Mouse (Mus musculus) forebrain, embryonic 15.5 days (tissue): Measurements from ENCODE around the gene Gm11020. TPM values are rescaled to one million over a fixed set of nuclear protein-coding genes. Genes with fewer than 3 reads are reported as not detected.
A peak's percentile ranks its signal among the peaks of the same experiment; 100 is the strongest.

Experiments
- ATAC-seq: fragments of 200-750 bp; cut with Nextera tagmentation; replicated peaks from 2 replicates; pipeline ENCODE4 v1.8.0; 2017; ENCODE audit warnings: mild to moderate bottlenecking, moderate TSS enrichment, moderate library complexity
- H3K27ac ChIP-seq: fragments of 300-500 bp; sonication (generic); replicated peaks from 2 replicates; pipeline ENCODE4 v1.5.1; 2015; ENCODE audit warnings: mild to moderate bottlenecking, inconsistent platforms
- H3K27me3 ChIP-seq: fragments of 300-500 bp; sonication (generic); 2 replicates; pipeline ENCODE4 v1.6.1; 2015; ENCODE audit warnings: inconsistent platforms
- H3K36me3 ChIP-seq: fragments of 300-500 bp; sonication (generic); 2 replicates; pipeline ENCODE4 v1.6.1; 2015; ENCODE audit warnings: mild to moderate bottlenecking, inconsistent platforms
- H3K4me1 ChIP-seq: fragments of 300-500 bp; sonication (generic); 2 replicates; pipeline ENCODE4 v1.6.1; 2015; ENCODE audit warnings: inconsistent platforms
- H3K4me2 ChIP-seq: fragments of 300-500 bp; sonication (generic); replicated peaks from 2 replicates; pipeline ENCODE4 v1.6.1; 2015; ENCODE audit warnings: mild to moderate bottlenecking, inconsistent platforms
- H3K4me3 ChIP-seq: fragments of 300-500 bp; sonication (generic); 2 replicates; pipeline ENCODE4 v1.5.1; 2015; ENCODE audit warnings: mild to moderate bottlenecking, inconsistent platforms
- H3K9ac ChIP-seq: fragments of 300-500 bp; sonication (generic); replicated peaks from 2 replicates; pipeline ENCODE4 v1.6.1; 2015; ENCODE audit warnings: mild to moderate bottlenecking, inconsistent platforms
- H3K9me3 ChIP-seq: fragments of 300-500 bp; sonication (generic); 2 replicates; pipeline ENCODE4 v1.6.1; 2016; ENCODE audit warnings: inconsistent platforms
- WGBS: fragments of 180-500 bp; shearing (Covaris S2); methylation state at CpG from one replicate; pipeline ENCODE4 v1.1.7; 2015; ENCODE audit warnings: mixed read lengths; 5-methylcytosine and 5-hydroxymethylcytosine counted together
- polyA plus RNA-seq: library from polyadenylated mRNA; unstranded; fragments of >200 nt; fragmentation: Nextera tagmentation; extraction: Ambion mirVana; gene quantifications from 2 replicates; pipeline ENCODE4 v1.2.1, GENCODE M21; 2015

Gene Gm11020
- polyA plus RNA-seq, 1 experiment from 2014 or later: not detected

GRCm38 (mm10) chr8:104333786-104334185 is 12.4 kb downstream of the Gm11020 start:
- H3K4me1 ChIP-seq: no peaks in the 10 kb centered on the region
- no peaks in the 10 kb centered on the region for H3K36me3 ChIP-seq
- 79% methylated on average over 5 of the region's 5 CpGs for WGBS
- no peaks in the 10 kb centered on the region for H3K9me3 ChIP-seq
- ATAC-seq: no peak
- no peak overlapping the region for H3K4me3 ChIP-seq
- no peak overlapping the region for H3K27ac ChIP-seq
- H3K4me2 ChIP-seq: no peak overlapping the region
- no peak overlapping the region for H3K9ac ChIP-seq
- H3K27me3 ChIP-seq: no peaks in the 10 kb centered on the region

GRCm38 (mm10) chr8:104334196-104334595 is 12.8 kb downstream of the Gm11020 start:
- Histone ChIP-seq H3K4me3 (no peak overlapping the region), H3K27ac (no peak overlapping the region), H3K36me3 (no peaks in the 10 kb centered on the region), H3K4me1 (no peaks in the 10 kb centered on the region), H3K27me3 (no peaks in the 10 kb centered on the region), H3K4me2 (no peak overlapping the region), H3K9me3 (no peaks in the 10 kb centered on the region), H3K9ac (no peak overlapping the region)
- 76% methylated on average over 1 of the region's 1 CpGs for WGBS
- no peak for ATAC-seq

- no peak for ATAC-seq
- Histone ChIP-seq H3K4me2 (no peak overlapping the region), H3K4me1 (peaks cover 16% of the 10 kb centered on the region), H3K9ac (no peak overlapping the region), H3K9me3 (no peaks in the 10 kb centered on the region), H3K36me3 (no peaks in the 10 kb centered on the region), H3K27ac (no peak overlapping the region), H3K4me3 (no peak overlapping the region), H3K27me3 (no peaks in the 10 kb centered on the region)
- 91% methylated on average over 1 of the region's 1 CpGs for WGBS
Measured at GRCm38 (mm10) chr8:104336806-104337205, 15.4 kb downstream of the Gm11020 start.

DNA sequence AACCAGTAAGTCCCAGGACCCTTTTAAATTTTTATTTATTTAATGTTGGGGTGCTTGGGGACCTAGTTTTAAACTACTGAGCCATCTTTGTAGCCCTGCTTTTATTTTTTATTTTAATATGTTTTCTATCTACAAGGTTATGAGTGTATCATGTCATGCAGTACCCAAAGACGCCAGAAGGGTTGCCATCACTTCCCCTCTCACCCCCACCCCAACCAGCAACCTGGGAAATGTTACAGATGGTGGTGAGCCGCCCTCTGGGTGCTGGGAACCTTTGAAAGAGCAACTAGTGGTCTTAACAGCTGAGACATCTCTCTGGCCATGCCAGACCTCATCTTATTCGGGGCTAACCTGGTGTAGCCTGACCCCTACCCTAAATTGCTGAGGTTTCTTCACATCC is 16.5 kb downstream of the Gm11020 start:
- Histone ChIP-seq H3K4me2 (no peak overlapping the region), H3K4me3 (no peak overlapping the region), H3K9me3 (no peaks in the 10 kb centered on the region), H3K36me3 (no peaks in the 10 kb centered on the region), H3K4me1 (peaks cover 16% of the 10 kb centered on the region), H3K27ac (no peak overlapping the region), H3K9ac (no peak overlapping the region), H3K27me3 (no peaks in the 10 kb centered on the region)
- ATAC-seq: no peak
- WGBS: 46% methylated on average over 3 of the region's 3 CpGs

GRCm38 (mm10) chr8:104339229-104339982 is 18.0 kb downstream of the Gm11020 start, which contains the start of gene Cmtm3:
Gene Cmtm3, plus strand, starts transcription at chr8:104339410.
- H3K4me2 ChIP-seq: peak within 1 kb of the TSS; percentile 81
- H3K36me3 ChIP-seq: no peaks in the 10 kb centered on the region
- H3K4me1 ChIP-seq: peaks cover 16% of the 10 kb centered on the region
- H3K9ac ChIP-seq: peak within 1 kb of the TSS; percentile 56
- peak within 1 kb of the TSS; percentile 61 for H3K4me3 ChIP-seq
- H3K27ac ChIP-seq: 0 out of 2 replicates have a peak within 1 kb of the TSS, but pooled peaks have one; percentile 19
- no peak for ATAC-seq
- no peaks in the 10 kb centered on the region for H3K9me3 ChIP-seq
- WGBS: 14% methylated on average over 18 of the region's 18 CpGs
- no peaks in the 10 kb centered on the region for H3K27me3 ChIP-seq

DNA sequence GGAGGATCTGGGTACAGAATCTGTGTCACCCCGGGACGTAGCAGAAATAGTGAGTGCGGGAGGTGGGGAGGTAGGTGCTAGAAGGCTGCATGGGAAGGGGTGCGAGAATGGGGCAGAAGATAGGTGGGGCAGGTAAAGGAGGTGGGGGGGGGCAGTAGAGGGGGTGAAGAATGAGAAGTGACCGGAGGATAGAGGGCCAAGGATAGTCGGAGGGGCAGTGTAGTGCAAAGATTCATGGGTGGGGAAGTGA is 18.5 kb downstream of the Gm11020 start:
- Histone ChIP-seq H3K4me2 (peak overlapping the region; percentile 81), H3K4me3 (peak overlapping the region; percentile 61), H3K4me1 (peaks cover 16% of the 10 kb centered on the region), H3K9me3 (no peaks in the 10 kb centered on the region), H3K9ac (peak overlapping the region; percentile 56), H3K36me3 (no peaks in the 10 kb centered on the region), H3K27me3 (no peaks in the 10 kb centered on the region), H3K27ac (0 out of 2 replicates have a peak overlapping the region, but pooled peaks have one; percentile 19)
- WGBS: 4% methylated on average over 6 of the region's 6 CpGs
- ATAC-seq: peak; percentile 8

DNA sequence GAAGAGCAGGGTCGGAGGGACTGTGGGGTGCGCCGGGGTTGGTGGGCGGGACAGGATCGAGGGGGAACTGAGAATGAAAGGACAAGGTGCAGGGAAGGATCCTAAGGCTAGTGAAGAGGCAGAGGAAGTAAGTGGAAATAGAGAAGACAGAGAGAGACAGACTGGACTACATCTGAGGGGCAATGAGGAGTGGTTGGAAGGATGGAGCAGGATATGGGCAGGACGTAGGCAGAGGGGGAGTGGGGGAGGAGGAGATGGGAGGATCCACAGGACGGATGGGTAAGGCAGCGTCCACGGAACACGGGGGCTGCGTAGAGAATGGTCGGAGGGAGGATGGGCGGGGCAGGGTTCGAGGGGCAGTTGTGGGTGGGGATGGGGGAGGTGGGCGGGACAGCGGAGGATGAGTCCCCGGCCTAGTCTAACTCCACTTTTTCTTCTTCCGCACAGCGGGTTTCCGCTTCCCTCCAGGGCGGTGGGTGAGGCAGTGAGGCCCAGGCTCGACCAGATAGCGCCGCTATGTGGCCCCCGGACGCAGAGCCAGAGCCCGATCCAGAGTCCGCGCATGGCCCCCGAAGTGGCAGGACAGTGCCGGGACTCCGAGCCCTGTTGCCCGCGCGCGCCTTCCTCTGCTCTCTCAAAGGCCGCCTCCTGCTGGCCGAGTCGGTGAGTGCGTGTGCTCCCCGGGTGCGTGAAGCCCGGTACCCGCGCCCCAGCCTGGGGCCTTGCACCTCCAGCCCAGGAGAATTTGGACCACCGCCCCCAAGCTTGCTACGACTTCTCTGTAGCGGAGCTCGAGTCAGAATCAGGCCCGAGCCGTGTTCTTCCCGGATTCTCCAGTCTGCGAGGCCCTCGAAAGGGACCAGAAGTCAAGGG is 19.1 kb downstream of the Gm11020 start:
- Histone ChIP-seq H3K4me3 (peak overlapping the region; percentile 61), H3K9me3 (no peaks in the 10 kb centered on the region), H3K27me3 (no peaks in the 10 kb centered on the region), H3K36me3 (no peaks in the 10 kb centered on the region), H3K4me2 (peak overlapping the region; percentile 81), H3K4me1 (peaks cover 16% of the 10 kb centered on the region), H3K27ac (peak overlapping the region; percentile 51), H3K9ac (peak overlapping the region; percentile 56)
- WGBS: under 1% methylated on average over 46 of the region's 54 CpGs
- peak; percentile 76 for ATAC-seq

DNA sequence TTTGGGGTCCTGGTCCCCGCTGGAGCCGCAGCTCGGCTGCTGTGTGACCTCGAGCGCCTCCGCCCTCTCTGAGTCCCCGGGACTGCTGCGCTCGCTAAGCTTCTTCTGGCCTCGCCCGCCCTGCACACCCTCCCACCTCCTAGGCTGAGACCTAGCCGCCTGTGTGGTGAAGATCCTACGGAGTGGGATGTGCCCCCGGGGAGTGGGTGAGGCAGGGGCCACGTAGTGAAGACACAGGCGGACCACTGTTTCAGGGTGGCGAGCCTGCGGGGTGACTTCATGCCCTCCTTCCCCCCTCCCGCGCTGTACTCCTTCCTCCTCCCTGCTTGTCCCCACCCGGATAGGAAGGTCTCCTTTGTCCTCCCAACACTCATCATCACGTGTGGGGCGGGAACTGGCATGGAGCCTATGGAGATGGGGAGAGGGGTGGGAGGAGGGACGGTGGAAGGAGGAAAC is 19.8 kb downstream of the Gm11020 start:
- WGBS: 0% methylated on average over 24 of the region's 24 CpGs
- peak overlapping the region; percentile 56 for H3K9ac ChIP-seq
- peak overlapping the region; percentile 81 for H3K4me2 ChIP-seq
- peaks cover 16% of the 10 kb centered on the region for H3K4me1 ChIP-seq
- no peaks in the 10 kb centered on the region for H3K27me3 ChIP-seq
- ATAC-seq: peak; percentile 68
- H3K9me3 ChIP-seq: no peaks in the 10 kb centered on the region
- H3K4me3 ChIP-seq: peak overlapping the region; percentile 61
- no peaks in the 10 kb centered on the region for H3K36me3 ChIP-seq
- peak overlapping the region; percentile 51 for H3K27ac ChIP-seq

- H3K9ac ChIP-seq: no peak overlapping the region
- WGBS: 45% methylated on average over 6 of the region's 6 CpGs
- H3K27ac ChIP-seq: no peak overlapping the region
- peak overlapping the region; percentile 81 for H3K4me2 ChIP-seq
- no peaks in the 10 kb centered on the region for H3K36me3 ChIP-seq
- H3K4me1 ChIP-seq: peaks cover 16% of the 10 kb centered on the region
- peak overlapping the region; percentile 61 for H3K4me3 ChIP-seq
- no peak for ATAC-seq
- no peaks in the 10 kb centered on the region for H3K27me3 ChIP-seq
- no peaks in the 10 kb centered on the region for H3K9me3 ChIP-seq
Measured at GRCm38 (mm10) chr8:104341678-104342077, 20.3 kb downstream of the Gm11020 start.

DNA sequence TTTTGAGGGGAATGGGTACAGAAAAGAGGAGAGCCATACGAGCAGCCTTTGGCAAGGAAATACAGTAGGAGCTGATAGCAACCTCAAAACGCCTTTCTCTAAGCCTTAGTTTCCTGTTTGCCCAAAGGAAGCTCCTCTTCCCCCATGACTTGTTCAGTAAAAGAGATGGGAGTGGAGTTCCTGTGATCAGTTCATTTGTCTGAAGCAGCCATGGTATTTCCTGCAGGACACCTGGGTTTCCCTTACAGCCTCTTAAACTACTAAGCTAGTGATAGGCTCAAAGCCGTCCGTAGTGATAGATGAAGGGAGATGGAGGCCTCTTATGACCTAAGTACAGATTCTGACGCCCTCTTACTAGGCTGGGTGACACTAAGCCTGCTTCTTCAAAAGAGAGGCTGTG is 21.1 kb downstream of the Gm11020 start:
- Histone ChIP-seq H3K4me2 (no peak overlapping the region), H3K4me3 (no peak overlapping the region), H3K27me3 (no peaks in the 10 kb centered on the region), H3K4me1 (peaks cover 16% of the 10 kb centered on the region), H3K27ac (no peak overlapping the region), H3K9me3 (no peaks in the 10 kb centered on the region), H3K9ac (no peak overlapping the region), H3K36me3 (no peaks in the 10 kb centered on the region)
- ATAC-seq: no peak
- 88% methylated on average over 5 of the region's 5 CpGs for WGBS

- H3K4me3 ChIP-seq: no peak overlapping the region
- WGBS: 12% methylated on average over 7 of the region's 7 CpGs
- no peak overlapping the region for H3K4me2 ChIP-seq
- H3K27ac ChIP-seq: no peak overlapping the region
- peak; percentile 52 for ATAC-seq
- H3K9ac ChIP-seq: no peak overlapping the region
- H3K9me3 ChIP-seq: no peaks in the 10 kb centered on the region
- H3K36me3 ChIP-seq: no peaks in the 10 kb centered on the region; the same call in 1 of the 2 replicates
- peaks cover 16% of the 10 kb centered on the region for H3K4me1 ChIP-seq
- no peaks in the 10 kb centered on the region for H3K27me3 ChIP-seq
Measured at GRCm38 (mm10) chr8:104343957-104344356, 22.6 kb downstream of the Gm11020 start.

DNA sequence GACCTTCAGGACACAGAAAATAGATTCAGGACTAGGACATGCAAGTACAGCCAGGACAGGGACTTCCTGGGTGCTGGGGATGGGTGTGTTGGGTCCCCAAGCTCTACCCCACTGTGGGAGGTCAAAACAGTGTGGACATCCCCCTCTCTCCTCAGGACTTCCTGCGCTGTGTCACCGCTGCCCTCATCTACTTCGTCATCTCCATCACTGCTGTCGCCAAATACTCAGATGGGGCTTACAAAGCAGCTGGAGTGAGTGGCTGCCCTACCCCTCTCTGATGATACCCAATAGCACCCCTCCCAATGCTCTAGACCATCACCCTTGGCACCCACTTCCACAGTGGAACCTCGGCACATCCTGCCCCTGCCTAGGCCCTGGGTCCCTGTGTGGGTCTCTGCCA is 23.3 kb downstream of the Gm11020 start:
- Histone ChIP-seq H3K4me1 (peaks cover 16% of the 10 kb centered on the region), H3K36me3 (no peaks in the 10 kb centered on the region; the same call in 1 of the 2 replicates), H3K27me3 (no peaks in the 10 kb centered on the region), H3K9me3 (no peaks in the 10 kb centered on the region), H3K4me2 (no peak overlapping the region), H3K9ac (no peak overlapping the region), H3K4me3 (no peak overlapping the region), H3K27ac (no peak overlapping the region)
- no peak for ATAC-seq
- WGBS: 96% methylated on average over 5 of the region's 5 CpGs
